Mouse (Mus musculus) intestine, postnatal 0 days (tissue): Measurements from ENCODE around the gene Palm. TPM values are rescaled to one million over a fixed set of nuclear protein-coding genes. Genes with fewer than 3 reads are reported as not detected.

ENCODE experiments used
- ATAC-seq: fragments of 200-750 bp; cut with Nextera tagmentation; 2 replicates; pipeline ENCODE4 v1.8.0; 2017; ENCODE audit warnings: mild to moderate bottlenecking, moderate TSS enrichment, moderate library complexity
- H3K27ac ChIP-seq: fragments of 300-500 bp; sonication (generic); 2 replicates; pipeline ENCODE4 v1.5.1; 2014; ENCODE audit warnings: mild to moderate bottlenecking, low read depth, low read length, moderate library complexity
- H3K27me3 ChIP-seq: fragments of 300-500 bp; sonication (generic); replicated peaks from 2 replicates; pipeline ENCODE4 v1.6.1; 2014; ENCODE audit warnings: low read length, mixed read lengths; ENCODE audit not compliant: control insufficient read depth, insufficient read depth
- H3K36me3 ChIP-seq: fragments of 300-500 bp; sonication (generic); 2 replicates; pipeline ENCODE4 v1.6.1; 2014; ENCODE audit warnings: mild to moderate bottlenecking, moderate library complexity; ENCODE audit not compliant: control insufficient read depth, insufficient read depth
- H3K4me1 ChIP-seq: fragments of 300-500 bp; sonication (generic); replicated peaks from 2 replicates; pipeline ENCODE4 v1.6.1; 2014; ENCODE audit warnings: antibody characterized with exemption, low read length, mixed read lengths; ENCODE audit not compliant: control insufficient read depth, insufficient read depth
- H3K4me2 ChIP-seq: fragments of 300-500 bp; sonication (generic); replicated peaks from 2 replicates; pipeline ENCODE4 v1.6.1; 2014; ENCODE audit warnings: low read depth, mild to moderate bottlenecking, moderate library complexity
- H3K4me3 ChIP-seq: fragments of 300-500 bp; sonication (generic); 2 replicates; pipeline ENCODE4 v1.5.1; 2014; ENCODE audit warnings: low read depth, low read length
- H3K9ac ChIP-seq: fragments of 300-500 bp; sonication (generic); 2 replicates; pipeline ENCODE4 v1.6.1; 2014; ENCODE audit warnings: mild to moderate bottlenecking, low read depth, low read length
- H3K9me3 ChIP-seq: fragments of 300-500 bp; sonication (generic); 2 replicates; pipeline ENCODE4 v1.6.1; 2016; ENCODE audit warnings: mixed run types; ENCODE audit not compliant: control insufficient read depth
- CTCF ChIP-seq: sonication (generic); IDR thresholded peaks from 2 replicates; pipeline ENCODE4 v1.5.1; 2016; ENCODE audit warnings: low read depth, mild to moderate bottlenecking, control low read depth, antibody characterized with exemption, moderate library complexity
- WGBS: fragments of 180-500 bp; shearing (Covaris S2); extraction: QIAGEN DNeasy Blood & Tissue Kit; methylation state at CpG from one replicate; pipeline ENCODE4 v1.1.7; 2014; 5-methylcytosine and 5-hydroxymethylcytosine counted together
- polyA plus RNA-seq: library from polyadenylated mRNA; unstranded; fragments of >200 nt; fragmentation: Nextera tagmentation; extraction: Ambion mirVana; gene quantifications from 2 replicates; pipeline ENCODE4 v1.2.1, GENCODE M21; 2015

The Palm gene
- polyA plus RNA-seq, 1 experiment from 2014 or later, result 19.9 TPM

DNA sequence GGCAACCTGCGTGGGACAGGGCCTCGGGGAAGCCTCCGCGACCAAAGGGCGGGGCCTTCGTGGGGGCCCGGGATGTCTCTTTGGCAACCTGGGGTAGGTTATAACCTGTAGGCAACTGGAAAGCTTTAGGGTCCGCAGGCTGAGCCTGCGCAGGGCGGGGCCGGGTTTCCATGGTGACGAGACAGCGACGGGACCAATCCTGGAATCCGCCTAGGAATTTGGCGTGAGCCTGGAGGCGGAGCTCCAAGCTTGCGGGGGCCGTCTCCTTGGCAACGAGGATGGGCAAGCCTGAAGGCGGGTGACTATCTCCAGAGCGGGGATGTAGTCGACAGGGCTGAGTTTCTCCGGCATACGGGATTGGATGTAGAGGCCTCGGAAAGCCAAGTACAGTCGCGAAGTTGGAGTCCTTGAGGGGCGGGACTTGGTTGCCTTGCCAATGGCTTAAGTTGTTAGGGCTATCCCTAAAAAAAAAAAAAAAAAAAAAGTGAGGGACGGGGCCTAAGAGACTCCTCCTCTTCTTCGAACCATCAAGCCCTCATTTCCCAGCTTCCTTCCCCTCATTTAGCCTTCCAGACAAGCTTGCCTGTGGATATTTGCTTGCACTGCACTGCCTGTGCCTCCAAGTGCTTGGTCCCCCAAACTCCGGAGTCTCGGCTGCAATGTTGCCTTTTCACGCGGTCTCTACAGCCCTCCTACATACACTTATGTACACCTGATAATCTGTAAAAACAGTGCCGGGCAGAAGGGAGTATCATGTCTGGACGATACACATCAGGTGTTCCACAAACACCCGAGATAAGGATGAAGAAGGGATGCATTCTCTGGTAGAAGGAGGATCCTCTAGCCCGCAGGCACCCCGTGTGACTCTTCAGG lies 25.8 kb upstream of the Palm start:
- Histone ChIP-seq H3K4me1 (peaks cover 4% of the 10 kb centered on the region; the same call in 1 of the 2 replicates), H3K9ac (no peak overlapping the region)
- peak; percentile 41 for ATAC-seq

DNA sequence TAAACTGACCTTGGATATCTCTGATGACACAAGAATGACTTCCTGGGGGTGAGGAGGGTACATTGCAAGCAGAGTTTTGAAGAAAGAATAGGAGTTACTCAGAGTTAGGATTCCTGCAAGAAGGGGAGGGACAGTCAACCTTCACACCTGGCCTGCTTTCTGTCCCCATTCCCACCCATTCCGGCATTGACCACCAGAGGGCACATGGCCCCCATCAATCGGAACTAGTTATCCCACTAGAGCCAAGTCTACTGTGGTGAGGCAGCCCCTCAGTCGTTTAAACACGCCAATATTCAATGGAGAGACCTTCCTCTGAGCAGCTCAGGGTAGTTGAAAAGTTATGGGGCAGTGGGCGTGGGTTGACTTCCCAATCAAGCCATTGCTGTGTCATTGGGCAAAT lies 25.0 kb upstream of the Palm start:
- Histone ChIP-seq H3K4me1 (peaks cover 4% of the 10 kb centered on the region; the same call in 1 of the 2 replicates), H3K36me3 (no peaks in the 10 kb centered on the region), H3K9me3 (no peaks in the 10 kb centered on the region), H3K9ac (no peak overlapping the region), H3K4me3 (no peak overlapping the region), H3K27ac (no peak overlapping the region), H3K27me3 (no peaks in the 10 kb centered on the region), H3K4me2 (no peak overlapping the region; the same call in 1 of the 2 replicates)
- 3% methylated on average over 5 of the region's 5 CpGs for WGBS
- peak; percentile 96 for TF ChIP-seq CTCF
- ATAC-seq, result no peak

More for the DNA sequence above, 25.8 kb upstream of the Palm start:
- no peak for TF ChIP-seq CTCF
- H3K27ac ChIP-seq, result peak overlapping the region; percentile 90
- H3K36me3 ChIP-seq, result peaks cover 2% of the 10 kb centered on the region; the same call in 1 of the 2 replicates
- no peaks in the 10 kb centered on the region for H3K9me3 ChIP-seq
- no peaks in the 10 kb centered on the region for H3K27me3 ChIP-seq
- peak overlapping the region; percentile 83 for H3K4me2 ChIP-seq
- H3K4me3 ChIP-seq, result peak overlapping the region; percentile 91
- 10% methylated on average over 40 of the region's 40 CpGs for WGBS

DNA sequence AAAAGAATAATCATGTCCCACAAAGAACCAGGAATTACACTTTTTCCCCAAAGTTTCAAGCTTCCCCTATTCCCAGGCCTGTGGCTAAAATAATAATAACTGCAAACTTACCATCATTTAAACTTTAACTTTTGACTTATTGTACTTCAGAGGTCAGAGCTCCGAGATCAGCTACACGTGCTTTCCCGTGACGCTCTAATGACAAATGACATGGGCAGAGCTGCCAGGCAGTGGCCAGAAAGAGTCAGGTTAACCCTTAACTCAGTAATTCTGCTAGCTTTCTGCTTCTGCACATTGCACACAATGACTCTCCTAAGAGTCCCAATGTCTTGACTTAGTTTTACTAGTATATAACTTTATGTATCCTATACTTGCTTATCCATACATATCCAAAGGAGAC lies 24.0 kb upstream of the Palm start:
- no peak for ATAC-seq
- Histone ChIP-seq H3K9me3 (no peaks in the 10 kb centered on the region), H3K27me3 (no peaks in the 10 kb centered on the region), H3K9ac (no peak overlapping the region), H3K4me3 (no peak overlapping the region), H3K4me2 (no peak overlapping the region), H3K4me1 (peaks cover 4% of the 10 kb centered on the region; the same call in 1 of the 2 replicates), H3K36me3 (no peaks in the 10 kb centered on the region), H3K27ac (no peak overlapping the region)
- 38% methylated on average over 4 of the region's 4 CpGs for WGBS
- no peak for TF ChIP-seq CTCF

DNA sequence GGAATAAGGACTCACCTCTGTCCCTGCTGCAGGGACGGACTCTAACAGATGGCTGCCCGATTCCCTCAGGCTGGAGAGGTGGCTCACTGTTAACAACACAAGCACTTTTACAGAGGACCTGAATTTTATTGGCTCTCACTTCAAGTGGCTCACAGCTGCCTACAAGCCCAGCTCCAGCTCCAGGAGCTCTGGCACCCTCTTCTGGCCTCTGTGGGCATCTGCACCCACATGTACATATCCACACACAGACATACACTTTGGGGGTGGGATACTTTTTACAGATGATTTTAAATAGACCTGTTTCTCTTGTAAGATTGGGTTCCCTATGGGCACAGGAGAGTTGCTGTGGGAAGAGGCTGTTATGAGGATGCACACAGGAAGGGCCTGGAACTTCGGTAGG lies 21.1 kb upstream of the Palm start:
- Histone ChIP-seq H3K36me3 (no peaks in the 10 kb centered on the region), H3K4me3 (no peak overlapping the region), H3K9me3 (0 out of 2 replicates have a peak, but pooled peaks cover 4% of the 10 kb centered on the region), H3K4me2 (no peak overlapping the region), H3K27ac (no peak overlapping the region), H3K4me1 (no peaks in the 10 kb centered on the region), H3K27me3 (no peaks in the 10 kb centered on the region), H3K9ac (no peak overlapping the region)
- 89% methylated on average over 3 of the region's 3 CpGs for WGBS
- ATAC-seq, result no peak
- peak; percentile 44 for TF ChIP-seq CTCF

DNA sequence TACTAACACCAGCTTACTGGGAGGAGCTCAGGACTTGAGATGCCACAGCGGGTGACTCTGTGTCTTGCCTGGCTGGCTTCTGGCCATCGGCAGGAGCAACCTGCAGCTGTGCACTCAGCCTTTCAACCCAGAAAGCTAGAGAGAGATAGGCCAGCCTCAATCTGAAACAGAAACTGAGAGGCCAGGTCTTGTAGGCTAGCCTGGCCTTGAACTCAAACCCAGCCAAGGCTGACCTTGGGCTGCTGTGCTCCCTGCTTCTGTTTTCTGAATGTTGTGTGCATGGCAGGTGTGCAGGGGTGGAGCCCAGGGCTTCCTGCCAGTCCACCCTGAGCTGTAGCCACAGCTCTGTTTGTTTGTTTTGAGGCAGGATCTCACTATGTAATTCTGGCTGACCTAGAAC lies 20.2 kb upstream of the Palm start:
- TF ChIP-seq CTCF, result no peak
- no peaks in the 10 kb centered on the region for H3K4me1 ChIP-seq
- 86% methylated on average over 2 of the region's 2 CpGs for WGBS
- ATAC-seq, result no peak
- H3K36me3 ChIP-seq, result no peaks in the 10 kb centered on the region
- H3K4me3 ChIP-seq, result no peak overlapping the region
- no peak overlapping the region for H3K9ac ChIP-seq
- no peak overlapping the region for H3K4me2 ChIP-seq
- H3K9me3 ChIP-seq, result 0 out of 2 replicates have a peak, but pooled peaks cover 4% of the 10 kb centered on the region
- H3K27me3 ChIP-seq, result no peaks in the 10 kb centered on the region
- H3K27ac ChIP-seq, result no peak overlapping the region

DNA sequence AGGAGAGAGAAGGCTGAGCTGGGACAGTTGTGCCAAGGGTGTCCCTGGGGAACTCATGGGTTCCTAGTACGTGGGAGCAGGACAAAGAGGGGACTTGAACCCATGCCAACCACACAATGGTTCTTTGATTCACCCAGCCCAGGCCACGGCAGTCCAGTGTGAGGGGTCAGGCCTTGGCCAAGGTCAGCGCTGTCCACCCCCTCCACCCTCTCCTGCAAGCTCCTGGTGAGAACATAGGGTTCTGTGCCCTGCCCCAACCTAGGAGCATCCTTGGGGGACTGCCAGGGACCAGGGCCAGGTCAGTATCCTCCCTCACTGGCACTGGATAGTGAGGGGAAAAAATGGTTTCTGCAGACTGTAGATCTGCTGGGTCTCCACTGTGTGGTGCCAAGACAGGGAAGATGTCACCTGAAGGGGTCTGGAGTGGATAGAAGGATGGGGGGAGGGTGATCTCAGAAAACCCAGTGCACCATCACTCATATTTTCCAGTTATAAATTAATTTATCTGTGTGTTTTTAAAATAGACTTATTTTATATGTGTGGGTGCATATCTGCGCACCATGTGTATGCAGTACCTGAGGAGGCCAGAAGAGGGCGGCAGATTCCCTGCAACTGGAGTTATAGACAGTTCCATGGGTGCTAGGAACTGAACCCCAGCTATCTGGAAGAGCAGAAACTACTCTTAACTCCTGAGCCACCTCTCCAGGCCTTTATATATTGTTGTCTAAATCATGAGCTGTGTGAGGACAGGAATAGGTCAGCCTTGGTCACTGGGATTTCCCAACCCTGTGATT lies 18.7 kb upstream of the Palm start:
- Histone ChIP-seq H3K27me3 (no peaks in the 10 kb centered on the region), H3K4me1 (no peaks in the 10 kb centered on the region), H3K4me2 (no peak overlapping the region), H3K9me3 (0 out of 2 replicates have a peak, but pooled peaks cover 4% of the 10 kb centered on the region), H3K36me3 (no peaks in the 10 kb centered on the region), H3K4me3 (no peak overlapping the region), H3K27ac (no peak overlapping the region), H3K9ac (no peak overlapping the region)
- no peak for ATAC-seq
- TF ChIP-seq CTCF, result peak; percentile 53
- WGBS, result 62% methylated on average over 5 of the region's 5 CpGs
